Mouse (Mus musculus) right cerebral cortex, postnatal 25 days (tissue): ENCODE measurements at regions not wholly inside any gene's neighbourhood (a gene's known extent, or its start where the extent isn't known, plus 50 kb on each side); places are given as distances from the start of the nearest gene placed in this dataset.

Experiments
- DNase-seq: peaks from one replicate; pipeline ENCODE4 v3.0.0; 2022

- no peak for DNase-seq
Observed at GRCm38 (mm10) chr8:113190537-113190936, 444.9 kb upstream of the Mon1b start.

GRCm38 (mm10) chr8:113191537-113191936, 443.9 kb upstream of the Mon1b start:
- no peak for DNase-seq
